Mouse (Mus musculus) intestine, embryonic 15.5 days (tissue): Measurements from ENCODE around the gene Nek8. TPM values are rescaled to one million over a fixed set of nuclear protein-coding genes. Genes with fewer than 3 reads are reported as not detected.
"Not testable (repeated sequence)": the region's sequence is repeated elsewhere in the genome, so short reads cannot be mapped to it uniquely, and the experiment has no call there.

Experiments used
- ATAC-seq: fragments of 200-750 bp; cut with Nextera tagmentation; 2 replicates; pipeline ENCODE4 v1.8.0; 2017; ENCODE audit warnings: moderate TSS enrichment, moderate library complexity
- H3K27ac ChIP-seq: fragments of 300-500 bp; sonication (generic); 2 replicates; pipeline ENCODE4 v1.5.1; 2015; ENCODE audit warnings: mild to moderate bottlenecking, inconsistent platforms
- H3K27me3 ChIP-seq: fragments of 300-500 bp; sonication (generic); replicated peaks from 2 replicates; pipeline ENCODE4 v1.6.1; 2015; ENCODE audit warnings: inconsistent platforms
- H3K36me3 ChIP-seq: fragments of 300-500 bp; sonication (generic); 2 replicates; pipeline ENCODE4 v1.6.1; 2015; ENCODE audit warnings: inconsistent platforms
- H3K4me1 ChIP-seq: fragments of 300-500 bp; sonication (generic); replicated peaks from 2 replicates; pipeline ENCODE4 v1.6.1; 2015; ENCODE audit warnings: inconsistent platforms
- H3K4me2 ChIP-seq: fragments of 300-500 bp; sonication (generic); replicated peaks from 2 replicates; pipeline ENCODE4 v1.6.1; 2015; ENCODE audit warnings: mild to moderate bottlenecking, inconsistent platforms
- H3K4me3 ChIP-seq: fragments of 300-500 bp; sonication (generic); replicated peaks from 2 replicates; pipeline ENCODE4 v1.5.1; 2015; ENCODE audit warnings: inconsistent platforms
- H3K9ac ChIP-seq: fragments of 300-500 bp; sonication (generic); 2 replicates; pipeline ENCODE4 v1.6.1; 2015; ENCODE audit warnings: inconsistent platforms
- H3K9me3 ChIP-seq: fragments of 300-500 bp; sonication (generic); 2 replicates; pipeline ENCODE4 v1.6.1; 2016; ENCODE audit warnings: inconsistent platforms
- WGBS: fragments of 180-500 bp; shearing (Covaris S2); methylation state at CpG from one replicate; pipeline ENCODE4 v1.1.7; 2015; 5-methylcytosine and 5-hydroxymethylcytosine counted together
- polyA plus RNA-seq: library from polyadenylated mRNA; unstranded; fragments of >200 nt; fragmentation: Nextera tagmentation; extraction: Ambion mirVana; gene quantifications from 2 replicates; pipeline ENCODE4 v1.2.1, GENCODE M21; 2015

Gene Nek8
- polyA plus RNA-seq, 1 experiment from 2014 or later, result 14.4 TPM

DNA sequence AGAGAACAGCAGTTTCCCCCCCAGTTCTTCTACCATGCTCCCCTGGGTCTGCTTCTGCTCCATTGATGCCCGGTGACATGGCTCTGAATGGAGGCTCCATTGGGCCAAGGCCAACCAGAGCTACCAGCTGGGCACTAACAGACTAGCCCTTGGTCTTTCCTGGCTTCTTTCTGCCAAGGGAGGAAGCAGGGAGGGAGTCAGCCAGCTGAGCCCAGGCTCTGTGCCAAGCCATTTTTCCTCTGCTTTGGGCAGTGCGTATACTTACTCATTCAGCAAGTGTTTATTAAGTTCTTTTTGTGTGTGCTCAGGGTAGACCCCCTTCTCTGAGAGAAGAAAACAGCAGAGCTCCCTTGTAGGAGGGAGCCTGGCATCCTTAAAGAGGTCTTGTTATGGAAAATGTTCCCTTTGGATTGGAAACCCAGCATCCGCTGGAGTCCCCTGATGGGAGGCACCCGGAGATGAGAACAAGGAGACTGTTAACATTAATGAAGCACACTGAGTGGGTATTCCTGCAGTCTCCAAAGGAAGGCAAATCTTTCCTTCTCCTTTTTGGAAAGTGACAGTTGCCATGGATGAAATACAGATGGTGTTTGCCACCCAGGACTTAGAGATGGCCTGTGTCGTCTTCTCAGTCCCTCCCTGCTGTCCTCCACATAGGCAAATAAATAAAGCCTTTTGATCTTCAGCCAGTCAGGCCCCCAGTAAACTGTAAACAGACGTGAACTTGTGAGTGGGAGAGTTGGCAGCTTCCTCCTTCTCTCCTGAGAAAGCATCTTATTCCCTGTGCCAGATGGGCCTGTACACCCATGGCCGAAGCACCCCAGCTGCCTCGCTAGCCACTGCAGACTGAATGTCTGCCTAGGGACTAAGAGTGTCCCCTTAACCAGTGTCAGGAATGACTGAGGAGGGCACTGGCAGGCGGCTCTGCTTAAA, 23.9 kb downstream of the Nek8 start:
- WGBS, result 52% methylated on average over 9 of the region's 9 CpGs
- no peaks in the 10 kb centered on the region for H3K9me3 ChIP-seq
- no peak overlapping the region for H3K9ac ChIP-seq
- peaks cover 16% of the 10 kb centered on the region; the same call in 1 of the 2 replicates for H3K4me1 ChIP-seq
- H3K4me2 ChIP-seq, result no peak overlapping the region
- no peak for ATAC-seq
- H3K27me3 ChIP-seq, result no peaks in the 10 kb centered on the region
- no peak overlapping the region for H3K4me3 ChIP-seq
- H3K36me3 ChIP-seq, result peaks cover 18% of the 10 kb centered on the region
- H3K27ac ChIP-seq, result peak overlapping the region; percentile 48

DNA sequence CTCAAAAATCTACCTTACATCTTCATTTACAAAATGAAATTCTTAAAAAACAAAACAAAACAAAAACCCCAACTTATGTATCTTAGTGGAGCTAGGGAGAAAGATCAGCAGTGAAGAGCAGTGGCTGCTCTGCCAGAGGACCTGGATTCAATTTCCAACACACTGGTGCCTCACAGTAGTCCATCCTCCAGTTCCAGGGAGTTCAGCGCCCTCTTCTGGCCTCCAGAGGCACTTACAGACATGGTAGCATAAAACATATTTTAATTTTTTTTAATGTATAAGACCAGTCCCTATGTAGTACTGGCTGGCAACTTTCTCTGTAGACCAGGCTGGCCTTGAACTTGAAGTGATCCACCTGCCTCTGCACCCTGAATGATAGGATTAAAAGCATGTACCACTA, 25.3 kb downstream of the Nek8 start:
- Histone ChIP-seq H3K4me1 (peaks cover 16% of the 10 kb centered on the region; the same call in 1 of the 2 replicates), H3K9ac (no peak overlapping the region), H3K27me3 (no peaks in the 10 kb centered on the region), H3K9me3 (no peaks in the 10 kb centered on the region), H3K27ac (no peak overlapping the region), H3K4me2 (no peak overlapping the region), H3K36me3 (peaks cover 19% of the 10 kb centered on the region), H3K4me3 (no peak overlapping the region)
- WGBS, result 42% methylated on average over 1 of the region's 1 CpGs
- ATAC-seq, result no peak

DNA sequence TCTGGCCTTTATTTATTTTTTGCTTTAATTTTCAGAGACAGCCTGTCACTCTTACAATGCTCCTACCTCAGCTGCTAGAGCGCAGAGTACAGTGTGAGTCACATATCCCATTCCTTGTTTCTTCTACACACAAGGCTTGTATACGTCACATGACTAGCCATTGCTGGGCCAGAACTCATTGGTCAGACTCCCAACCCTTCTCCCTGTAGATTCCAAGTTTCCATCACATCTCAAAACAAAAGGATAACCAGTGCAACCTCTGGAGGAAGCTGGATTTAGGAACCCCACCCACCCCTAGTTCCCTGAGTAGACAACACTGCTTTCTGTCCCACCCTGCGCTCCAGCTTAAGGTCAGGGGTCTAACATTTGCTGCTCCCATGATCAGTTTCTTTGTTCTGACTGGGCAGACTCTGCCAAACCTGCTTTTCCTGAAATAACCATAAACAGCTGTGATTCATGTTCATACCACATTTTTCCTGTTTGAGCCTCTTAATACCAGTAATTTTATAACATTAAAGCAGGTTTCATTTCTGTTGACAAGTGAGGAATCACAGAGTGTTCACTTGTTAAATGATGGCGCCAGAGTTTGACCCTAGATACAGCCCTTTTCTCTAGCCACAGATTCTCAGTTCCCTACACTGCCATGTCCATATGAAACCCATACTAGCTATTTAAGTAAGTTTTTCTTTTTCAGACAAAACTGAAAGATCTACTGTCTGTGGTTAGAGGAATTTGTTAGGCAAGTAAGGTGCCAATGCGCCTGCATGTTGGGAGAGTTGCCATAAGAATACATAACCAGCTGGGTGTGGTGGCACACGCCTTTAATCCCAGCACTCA, 29.6 kb downstream of the Nek8 start:
- H3K9me3 ChIP-seq, result no peaks in the 10 kb centered on the region
- no peak overlapping the region for H3K27ac ChIP-seq
- no peaks in the 10 kb centered on the region for H3K27me3 ChIP-seq
- H3K36me3 ChIP-seq, result peaks cover 21% of the 10 kb centered on the region
- H3K4me1 ChIP-seq, result 0 out of 2 replicates have a peak, but pooled peaks cover under 1% of the 10 kb centered on the region
- H3K4me2 ChIP-seq, result no peak overlapping the region
- no peak for ATAC-seq
- 86% methylated on average over 6 of the region's 6 CpGs for WGBS
- no peak overlapping the region for H3K4me3 ChIP-seq
- no peak overlapping the region for H3K9ac ChIP-seq

DNA sequence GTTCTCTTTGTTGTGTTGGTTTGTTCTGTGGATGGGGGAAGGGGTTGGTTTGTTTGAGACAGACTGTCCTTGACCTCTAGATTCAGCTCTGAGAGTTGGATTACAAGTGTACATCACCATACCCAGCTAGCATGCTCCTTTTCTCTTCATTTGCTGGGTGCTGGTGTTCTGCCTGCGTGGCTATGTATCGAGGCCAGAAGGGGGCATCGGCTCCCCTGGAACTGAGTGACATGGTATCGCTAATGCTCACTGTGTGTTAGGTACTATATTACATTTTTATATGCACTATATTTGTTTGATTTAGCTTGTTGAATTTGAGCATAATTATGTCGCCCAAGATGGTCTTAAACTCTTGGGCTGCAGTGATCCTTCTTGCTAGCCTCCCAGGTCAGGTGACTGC, 30.3 kb downstream of the Nek8 start:
- WGBS, result 80% methylated on average over 5 of the region's 5 CpGs
- Histone ChIP-seq H3K9ac (no peak overlapping the region), H3K36me3 (peaks cover 21% of the 10 kb centered on the region), H3K4me3 (no peak overlapping the region), H3K4me2 (no peak overlapping the region), H3K27ac (no peak overlapping the region), H3K9me3 (no peaks in the 10 kb centered on the region), H3K27me3 (no peaks in the 10 kb centered on the region), H3K4me1 (no peaks in the 10 kb centered on the region)
- no peak for ATAC-seq

DNA sequence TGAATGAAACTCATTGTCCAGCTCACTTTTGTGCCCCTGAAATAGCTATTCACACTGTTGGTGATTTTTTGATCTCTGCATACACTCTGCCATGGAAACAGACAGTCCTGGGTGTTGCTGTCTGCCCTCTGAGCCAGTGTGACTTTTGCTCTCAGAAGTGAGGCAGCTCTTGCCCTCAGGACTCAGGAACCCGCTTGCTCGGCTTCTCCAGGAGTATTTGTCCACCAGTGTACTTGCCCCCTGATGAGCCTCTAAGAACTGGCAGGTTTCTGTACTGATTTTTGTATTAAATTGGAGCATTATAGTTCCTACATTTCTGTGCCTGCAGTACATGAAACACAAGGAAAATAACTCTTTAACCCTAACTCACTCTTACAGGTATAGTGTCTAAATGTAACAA, 33.0 kb downstream of the Nek8 start:
- Histone ChIP-seq H3K9ac (no peak overlapping the region), H3K27me3 (no peaks in the 10 kb centered on the region), H3K4me1 (no peaks in the 10 kb centered on the region), H3K9me3 (no peaks in the 10 kb centered on the region), H3K36me3 (peaks cover 17% of the 10 kb centered on the region; the same call in 1 of the 2 replicates), H3K27ac (no peak overlapping the region), H3K4me3 (no peak overlapping the region), H3K4me2 (no peak overlapping the region)
- 94% methylated on average over 2 of the region's 2 CpGs for WGBS
- ATAC-seq, result no peak

DNA sequence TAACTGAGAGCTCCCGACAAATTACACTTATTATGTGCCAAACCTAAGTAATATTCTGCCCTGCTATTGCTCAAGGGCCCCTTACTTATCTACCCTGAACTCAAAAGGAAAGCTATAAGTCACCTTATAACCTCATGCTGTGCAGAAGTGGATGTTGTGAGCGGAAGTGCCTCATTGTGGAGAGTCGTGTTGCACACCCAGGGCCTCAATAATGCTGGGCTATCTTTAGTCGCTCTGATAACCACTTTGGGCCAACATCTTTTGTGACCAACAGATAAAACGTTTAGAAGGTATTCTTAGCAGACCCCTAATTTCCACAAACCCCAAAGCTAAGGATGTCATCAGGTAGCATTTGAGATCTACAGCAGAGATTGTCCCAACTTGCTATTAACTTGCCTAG, 35.8 kb downstream of the Nek8 start:
- WGBS, result 77% methylated on average over 5 of the region's 5 CpGs
- Histone ChIP-seq H3K27me3 (no peaks in the 10 kb centered on the region), H3K4me3 (no peak overlapping the region), H3K27ac (no peak overlapping the region), H3K36me3 (peaks cover 13% of the 10 kb centered on the region; the same call in 1 of the 2 replicates), H3K9ac (no peak overlapping the region), H3K4me1 (no peaks in the 10 kb centered on the region), H3K4me2 (no peak overlapping the region), H3K9me3 (no peaks in the 10 kb centered on the region)
- ATAC-seq, result no peak

DNA sequence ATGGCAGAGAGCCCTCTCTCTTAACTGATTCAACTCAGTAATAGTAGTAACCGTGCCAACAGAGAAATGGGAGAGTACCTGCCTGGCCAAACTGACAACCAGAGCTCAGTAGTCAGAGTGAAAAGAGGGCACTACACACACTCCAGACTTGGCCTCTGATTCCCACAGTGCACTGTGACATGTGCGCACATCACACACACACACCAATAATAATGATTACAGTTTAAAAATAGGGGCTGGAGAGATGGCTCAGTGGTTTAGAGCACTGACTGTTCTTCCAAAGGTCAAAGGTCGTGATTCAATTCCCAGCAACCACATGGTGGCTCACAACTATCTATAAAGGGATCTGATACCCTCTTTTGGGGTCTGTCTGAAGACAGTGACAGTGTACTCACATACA, 38.5 kb downstream of the Nek8 start:
- Histone ChIP-seq H3K9ac (no peak overlapping the region), H3K36me3 (peaks cover 2% of the 10 kb centered on the region; the same call in 1 of the 2 replicates), H3K27me3 (no peaks in the 10 kb centered on the region), H3K4me1 (0 out of 2 replicates have a peak, but pooled peaks cover 2% of the 10 kb centered on the region), H3K27ac (no peak overlapping the region), H3K9me3 (no peaks in the 10 kb centered on the region), H3K4me3 (no peak overlapping the region), H3K4me2 (no peak overlapping the region)
- no peak for ATAC-seq
- 82% methylated on average over 3 of the region's 3 CpGs for WGBS

DNA sequence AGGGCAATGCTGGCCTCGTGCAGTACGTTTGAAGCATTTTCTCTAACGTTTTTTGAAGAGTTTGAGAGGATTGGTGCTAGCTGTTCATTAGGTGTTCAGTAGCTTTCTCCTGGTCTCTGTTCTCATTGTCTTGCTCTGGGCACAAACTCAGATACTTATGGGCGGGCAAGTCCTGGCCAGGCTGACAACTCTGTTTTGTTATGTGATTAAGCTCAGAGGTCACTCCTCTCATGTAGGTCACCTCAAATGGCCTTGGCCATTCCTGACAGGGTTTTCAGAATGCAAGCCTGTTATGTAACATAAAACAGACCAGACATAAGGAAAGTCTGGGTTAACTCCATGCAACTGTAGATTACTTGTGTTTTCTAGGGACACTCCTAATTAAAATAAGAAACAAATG, 38.9 kb downstream of the Nek8 start:
- no peaks in the 10 kb centered on the region for H3K36me3 ChIP-seq
- H3K4me1 ChIP-seq, result 0 out of 2 replicates have a peak, but pooled peaks cover 5% of the 10 kb centered on the region
- no peak overlapping the region for H3K4me2 ChIP-seq
- no peaks in the 10 kb centered on the region for H3K9me3 ChIP-seq
- H3K4me3 ChIP-seq, result no peak overlapping the region
- 84% methylated on average over 4 of the region's 4 CpGs for WGBS
- no peaks in the 10 kb centered on the region for H3K27me3 ChIP-seq
- ATAC-seq, result no peak
- H3K27ac ChIP-seq, result no peak overlapping the region
- no peak overlapping the region for H3K9ac ChIP-seq

DNA sequence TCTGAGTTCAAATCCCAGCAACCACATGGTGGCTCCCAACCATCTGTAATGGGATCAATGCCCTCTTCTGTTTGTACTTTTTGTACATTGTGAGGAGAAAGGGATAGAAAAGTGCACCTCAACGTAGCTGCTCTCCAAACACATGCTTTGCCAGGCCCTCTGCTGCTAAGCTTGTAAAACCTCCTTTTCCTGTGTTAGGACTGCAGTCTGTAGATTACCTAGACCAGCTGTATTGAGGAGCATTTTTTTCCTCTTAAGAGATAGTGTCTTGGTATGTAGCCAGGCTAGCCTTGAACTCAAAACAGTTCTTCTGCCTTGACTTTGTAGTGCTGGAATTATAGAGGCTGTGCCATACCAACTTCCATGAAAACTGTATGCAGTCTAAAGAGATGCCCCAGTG, 40.3 kb downstream of the Nek8 start:
- Histone ChIP-seq H3K4me1 (0 out of 2 replicates have a peak, but pooled peaks cover 5% of the 10 kb centered on the region), H3K27ac (no peak overlapping the region), H3K36me3 (no peaks in the 10 kb centered on the region), H3K4me3 (no peak overlapping the region), H3K4me2 (no peak overlapping the region), H3K9me3 (no peaks in the 10 kb centered on the region), H3K27me3 (no peaks in the 10 kb centered on the region), H3K9ac (no peak overlapping the region)
- no peak for ATAC-seq
- 81% methylated on average over 1 of the region's 1 CpGs for WGBS

DNA sequence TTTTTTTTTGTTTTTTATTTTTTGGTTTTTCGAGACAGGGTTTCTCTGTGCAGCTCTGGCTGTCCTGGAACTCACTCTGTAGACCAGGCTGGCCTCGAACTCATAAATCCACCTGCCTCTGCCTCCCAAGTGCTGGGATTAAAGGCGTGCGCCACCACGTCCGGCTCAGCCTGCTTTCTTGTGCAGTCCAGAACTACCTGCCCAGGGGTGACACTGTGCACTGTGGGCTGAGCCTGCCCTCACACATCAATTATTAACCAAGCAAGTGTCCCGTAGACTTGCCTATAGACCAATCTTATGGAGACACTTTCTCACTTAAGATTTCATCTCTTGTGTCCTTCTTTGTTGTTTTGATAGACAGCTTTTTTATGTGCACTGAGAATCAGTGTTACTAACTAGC, 41.2 kb downstream of the Nek8 start:
- not testable (repeated sequence) for H3K9ac ChIP-seq, H3K36me3 ChIP-seq, H3K27ac ChIP-seq, H3K27me3 ChIP-seq, H3K9me3 ChIP-seq, H3K4me3 ChIP-seq, H3K4me1 ChIP-seq, H3K4me2 ChIP-seq
- 65% methylated on average over 7 of the region's 7 CpGs for WGBS
- ATAC-seq, result peak; percentile 84

DNA sequence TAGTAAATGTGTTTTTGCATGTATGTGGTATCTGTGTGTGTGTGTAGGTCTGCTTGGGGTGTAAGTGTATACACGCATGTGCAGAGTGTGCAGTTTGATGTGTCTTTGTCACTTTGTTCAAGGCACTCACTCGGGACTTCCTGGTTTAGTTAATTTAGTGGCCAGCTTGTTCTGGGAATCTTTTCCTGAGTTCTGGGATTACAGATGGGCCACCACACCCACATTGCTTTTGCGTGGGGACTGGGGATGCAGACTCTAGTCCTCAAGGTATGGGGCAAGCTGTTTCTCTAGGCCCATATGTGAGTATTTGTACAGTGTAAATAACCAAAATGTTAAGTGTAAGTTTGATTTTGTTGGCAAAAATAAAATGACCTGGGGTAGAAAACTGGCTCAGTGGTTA, 42.1 kb downstream of the Nek8 start:
- H3K4me1 ChIP-seq, result 0 out of 2 replicates have a peak, but pooled peaks cover 5% of the 10 kb centered on the region
- H3K9me3 ChIP-seq, result no peaks in the 10 kb centered on the region
- no peaks in the 10 kb centered on the region for H3K27me3 ChIP-seq
- 80% methylated on average over 3 of the region's 3 CpGs for WGBS
- no peak overlapping the region for H3K4me3 ChIP-seq
- no peak overlapping the region for H3K27ac ChIP-seq
- ATAC-seq, result no peak
- H3K4me2 ChIP-seq, result no peak overlapping the region
- H3K9ac ChIP-seq, result no peak overlapping the region
- H3K36me3 ChIP-seq, result no peaks in the 10 kb centered on the region

DNA sequence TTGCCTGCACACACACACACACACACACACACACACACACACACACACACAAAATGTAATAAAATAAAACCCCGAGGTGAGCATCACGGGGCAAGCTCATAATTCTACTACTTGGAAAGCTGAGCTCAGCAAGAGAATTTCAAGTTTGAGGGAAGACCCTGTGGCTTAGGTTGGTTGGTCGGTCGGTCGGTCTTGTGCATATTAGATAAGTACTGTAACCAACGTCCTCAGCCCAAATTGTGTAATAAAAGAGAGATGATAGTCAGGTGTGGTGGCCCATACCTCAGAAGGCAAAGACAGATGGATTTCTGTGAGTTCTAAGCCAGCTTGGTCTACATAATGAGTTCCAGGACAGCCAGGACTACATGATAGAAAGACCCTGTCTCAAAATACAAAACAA, 42.6 kb downstream of the Nek8 start:
- H3K4me2 ChIP-seq, result no peak overlapping the region
- 81% methylated on average over 6 of the region's 6 CpGs for WGBS
- no peaks in the 10 kb centered on the region for H3K36me3 ChIP-seq
- no peak overlapping the region for H3K4me3 ChIP-seq
- no peaks in the 10 kb centered on the region for H3K9me3 ChIP-seq
- H3K9ac ChIP-seq, result no peak overlapping the region
- H3K27me3 ChIP-seq, result no peaks in the 10 kb centered on the region
- no peak overlapping the region for H3K27ac ChIP-seq
- ATAC-seq, result no peak
- H3K4me1 ChIP-seq, result peaks cover 5% of the 10 kb centered on the region; the same call in 1 of the 2 replicates
